Mouse (Mus musculus) kidney, adult 11 months (tissue): ENCODE data around the gene Gprc5c.

ENCODE experiments used
- DNase-seq: peaks from one replicate; pipeline ENCODE4 v3.0.0; 2022

The Gprc5c gene

DNA sequence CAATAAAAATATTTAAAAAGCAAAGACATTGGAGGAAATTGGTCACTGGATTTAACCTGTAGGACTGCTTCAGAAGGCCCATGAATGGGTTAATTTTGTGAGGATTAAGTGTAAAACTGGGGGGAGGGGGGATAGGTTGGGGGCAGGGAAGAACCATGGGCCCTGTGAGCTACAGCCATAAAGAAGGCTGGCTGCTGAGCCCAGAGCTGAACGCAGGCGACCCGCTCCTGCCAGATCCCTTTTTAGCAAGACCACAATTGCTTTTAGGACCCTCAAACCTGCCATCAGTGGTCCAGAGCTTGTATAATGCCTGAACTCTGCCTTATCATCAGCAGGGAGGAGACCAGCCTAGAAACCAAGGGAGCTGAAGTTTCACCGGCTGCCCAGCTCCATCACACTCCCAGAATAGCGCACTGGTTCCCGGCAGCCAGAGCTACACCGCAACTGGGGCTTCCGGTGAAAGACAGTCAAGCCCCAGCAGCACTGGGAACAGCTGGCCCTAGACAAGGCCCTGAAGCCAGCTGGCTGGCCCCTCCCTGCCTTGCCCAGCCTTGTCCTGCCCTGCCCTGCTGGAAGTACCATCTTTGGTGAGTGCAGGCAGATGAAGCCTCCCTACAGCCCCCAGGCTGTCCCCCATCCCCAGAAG lies 7.0 kb upstream of the Gprc5c start:
- no peak for DNase-seq

DNA sequence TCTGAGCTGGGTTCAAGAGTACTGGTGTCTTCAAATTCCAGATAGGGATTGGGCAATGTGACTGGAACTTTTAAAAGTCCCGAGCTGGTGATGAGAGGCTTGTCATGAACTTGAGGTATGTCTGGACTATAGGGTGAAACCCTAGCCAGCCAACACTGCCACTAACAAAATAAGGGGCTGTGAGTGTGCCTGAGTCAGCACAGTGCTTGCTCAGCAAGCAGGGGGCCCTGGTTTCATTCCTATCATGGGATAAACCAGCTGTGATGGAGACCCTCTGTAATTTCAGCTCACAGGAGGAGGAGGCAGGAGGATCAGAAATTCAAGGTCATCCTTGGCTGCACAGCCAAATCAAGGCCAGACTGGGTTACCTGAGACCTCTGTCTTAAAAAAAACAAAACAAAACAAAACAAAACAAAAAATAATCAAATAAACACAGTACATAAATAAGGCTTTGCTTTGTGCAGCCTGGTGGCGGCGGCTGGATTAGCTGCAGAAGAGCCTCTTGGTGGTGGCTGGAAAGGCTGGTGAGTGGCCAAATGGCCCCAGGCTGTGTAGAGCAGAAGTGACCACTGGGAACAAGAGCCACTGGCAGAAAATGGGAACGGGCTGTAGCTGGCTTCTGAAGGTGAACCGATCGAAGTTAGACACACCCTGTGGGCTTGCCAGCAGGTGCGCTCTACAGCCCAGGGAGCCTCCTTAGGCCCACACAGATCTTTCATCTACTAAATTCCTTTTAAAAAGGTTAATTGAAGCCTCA lies 6.3 kb upstream of the Gprc5c start:
- peak; percentile 64 for DNase-seq

DNA sequence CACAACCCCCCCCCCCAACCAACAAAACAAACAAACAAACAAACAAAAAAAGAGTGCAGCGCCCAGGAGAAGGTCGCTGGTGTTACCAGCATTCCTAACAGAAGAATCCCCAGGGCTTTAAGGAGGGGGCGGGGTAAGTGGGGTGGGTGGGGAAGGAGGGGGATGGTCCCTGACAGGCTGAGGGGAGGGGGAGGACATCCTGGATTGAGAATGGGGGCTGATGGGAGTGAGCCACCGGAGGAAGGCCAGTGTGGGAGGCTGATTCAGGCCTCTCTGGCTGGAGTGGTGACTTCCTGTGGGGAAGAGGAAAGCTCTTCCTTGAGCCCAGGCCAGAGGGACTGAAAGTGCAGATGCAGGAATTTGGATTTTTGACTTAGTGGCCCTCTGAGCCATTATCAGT lies 4.6 kb upstream of the Gprc5c start:
- no peak for DNase-seq

DNA sequence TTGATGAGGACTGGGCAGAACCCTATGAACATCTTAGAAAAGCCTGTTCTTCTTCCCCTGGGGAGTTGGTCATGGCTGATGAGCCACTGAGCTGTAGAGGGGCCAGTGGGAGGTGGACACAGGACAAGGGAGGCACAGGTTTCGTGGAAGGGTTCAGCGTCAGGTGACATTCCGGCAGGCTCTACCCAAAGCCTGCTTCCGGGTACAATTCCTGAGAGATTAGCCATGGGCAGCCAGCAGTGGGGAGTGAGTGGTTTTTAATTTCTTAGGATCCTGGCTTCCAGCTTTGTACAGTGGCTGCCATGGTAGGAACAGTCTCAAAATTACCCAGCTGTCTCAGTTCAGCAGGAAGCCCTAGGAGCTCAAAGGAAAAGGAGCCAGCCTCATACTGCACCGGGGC lies 3.9 kb upstream of the Gprc5c start:
- DNase-seq, result no peak

DNA sequence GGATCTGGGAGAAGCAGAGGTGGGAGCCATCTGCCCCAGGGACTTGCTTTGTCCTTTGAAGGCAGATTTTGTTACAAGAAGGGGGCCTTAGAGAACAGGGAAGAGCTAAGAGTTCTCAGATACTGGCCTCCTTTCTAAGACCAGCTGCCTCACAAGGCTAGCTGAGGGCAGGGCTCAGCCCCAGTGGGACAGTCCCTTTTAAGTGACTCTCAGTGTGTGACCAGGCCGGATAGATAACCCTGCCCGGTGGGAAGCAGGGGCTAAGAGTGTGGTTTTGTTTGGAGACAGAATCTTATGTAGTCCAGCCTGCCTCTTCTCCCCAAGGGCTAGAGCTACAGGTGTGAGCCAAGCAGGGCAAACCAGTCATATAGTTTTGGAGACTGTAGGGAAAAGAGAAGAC lies 1.4 kb upstream of the Gprc5c start:
- no peak for DNase-seq

DNA sequence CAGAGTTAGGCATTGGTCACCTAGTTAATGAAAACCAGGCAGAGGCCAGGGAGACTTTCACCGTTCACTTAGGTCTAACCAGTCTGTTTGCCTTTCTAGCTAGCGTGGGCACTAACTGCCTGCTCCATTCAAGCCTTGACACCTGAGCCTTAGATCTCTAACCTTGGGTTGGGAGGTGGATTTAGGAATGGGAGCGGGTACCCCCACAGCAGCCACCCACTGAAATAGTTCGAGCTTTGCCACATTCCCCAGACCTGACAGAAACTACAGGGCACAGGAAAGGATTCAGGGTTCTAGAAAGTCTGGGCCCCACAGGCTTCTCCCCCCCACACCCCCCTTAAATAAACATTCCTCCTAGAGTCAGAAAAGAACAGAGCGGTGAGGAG lies 893 bp upstream of the Gprc5c start:
- peak; percentile 76 for DNase-seq

DNA sequence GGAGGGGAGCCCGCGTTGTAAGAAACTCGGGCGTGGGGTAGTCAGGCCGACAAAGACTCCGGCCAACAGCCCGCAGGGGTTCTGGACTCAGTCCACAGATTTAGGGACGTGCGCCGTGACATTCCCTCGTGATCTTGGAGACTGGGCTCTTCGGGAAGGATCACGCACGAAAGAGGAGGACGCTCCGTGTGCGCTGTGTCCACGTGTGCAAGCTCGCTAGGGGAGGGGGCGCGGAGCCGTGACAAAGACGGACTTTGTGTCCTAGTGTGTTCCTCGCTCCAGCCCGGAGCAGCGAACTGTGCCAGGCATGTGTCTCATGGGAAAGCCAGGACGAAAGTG lies 286 bp downstream of the Gprc5c start:
- peak; percentile 86 for DNase-seq

DNA sequence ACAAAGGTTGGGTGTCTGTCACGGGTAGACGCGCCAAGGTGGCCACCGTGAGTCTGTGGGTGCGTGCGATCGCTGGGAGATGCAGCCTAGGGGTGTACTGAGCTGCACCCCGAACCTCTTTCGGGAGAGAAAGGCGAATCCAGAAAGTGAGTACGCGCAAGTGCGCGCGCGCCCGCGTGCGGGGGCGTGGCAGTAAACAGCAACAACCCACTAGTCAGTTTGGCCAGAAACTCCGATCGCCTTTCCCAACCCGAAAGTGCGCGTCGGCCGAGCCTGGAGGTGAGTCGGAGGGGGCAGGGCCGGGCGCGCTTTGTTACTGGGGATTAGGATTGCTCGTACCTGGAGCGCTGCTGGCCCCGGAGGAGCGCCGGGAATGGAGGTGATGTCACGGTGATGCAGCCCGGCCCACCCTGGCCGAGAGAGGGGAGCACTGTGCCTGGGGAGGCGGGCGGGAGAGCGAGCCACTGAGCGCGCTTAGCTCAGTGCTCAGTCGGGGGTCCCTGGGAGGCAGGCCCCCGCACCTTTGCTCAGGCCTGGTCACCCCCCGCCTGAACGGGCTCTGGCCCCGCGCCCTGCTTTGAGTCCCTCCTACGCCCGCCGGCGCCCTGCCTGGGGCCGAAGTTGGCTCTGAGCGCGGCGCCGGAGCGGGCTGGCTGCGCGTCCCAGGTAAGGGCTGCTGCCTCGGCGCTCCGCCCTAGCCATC lies 807 bp downstream of the Gprc5c start:
- peak; percentile 90 for DNase-seq

DNA sequence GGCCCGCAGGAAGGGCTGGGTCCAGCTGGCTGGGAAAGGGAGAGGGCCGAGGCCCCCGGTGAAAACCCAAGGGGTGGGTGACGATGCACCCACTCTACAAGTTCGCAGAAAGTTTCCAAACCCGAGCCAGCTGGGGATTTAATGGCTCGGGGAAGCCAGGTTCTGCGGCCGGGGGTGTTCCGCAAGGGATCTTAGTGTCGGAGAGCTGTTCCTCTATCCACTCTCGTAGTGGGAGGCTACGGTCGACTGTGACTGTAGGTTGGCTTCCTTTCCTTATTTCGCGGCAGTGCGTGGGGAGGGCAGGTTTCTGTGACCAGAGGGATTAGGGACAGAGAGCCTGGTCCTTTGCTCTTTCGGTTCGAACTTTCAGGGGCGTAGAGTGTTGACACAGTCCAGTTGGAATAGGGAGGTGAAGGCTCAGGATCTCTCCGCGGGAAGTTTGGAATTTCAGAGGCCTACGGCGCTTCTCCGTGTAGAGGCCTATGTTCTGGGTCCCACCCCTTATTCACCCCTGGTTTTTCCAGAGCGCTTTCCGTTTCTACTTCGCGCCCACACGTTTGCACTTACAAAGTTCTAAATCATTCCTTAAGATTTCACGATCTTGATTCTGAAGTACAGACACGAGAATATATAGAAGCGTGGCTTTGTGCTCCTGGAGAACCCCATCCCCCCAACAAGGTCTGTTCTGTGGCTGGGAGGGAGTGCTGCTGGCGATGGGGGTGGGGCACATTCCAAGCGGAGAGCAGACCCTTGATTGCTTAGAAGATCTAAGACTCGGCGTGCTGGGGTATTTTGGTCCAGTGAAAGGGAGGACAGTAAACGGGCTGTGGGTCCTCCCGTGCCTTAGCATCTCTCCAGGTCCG lies 1.6 kb downstream of the Gprc5c start:
- no peak for DNase-seq

DNA sequence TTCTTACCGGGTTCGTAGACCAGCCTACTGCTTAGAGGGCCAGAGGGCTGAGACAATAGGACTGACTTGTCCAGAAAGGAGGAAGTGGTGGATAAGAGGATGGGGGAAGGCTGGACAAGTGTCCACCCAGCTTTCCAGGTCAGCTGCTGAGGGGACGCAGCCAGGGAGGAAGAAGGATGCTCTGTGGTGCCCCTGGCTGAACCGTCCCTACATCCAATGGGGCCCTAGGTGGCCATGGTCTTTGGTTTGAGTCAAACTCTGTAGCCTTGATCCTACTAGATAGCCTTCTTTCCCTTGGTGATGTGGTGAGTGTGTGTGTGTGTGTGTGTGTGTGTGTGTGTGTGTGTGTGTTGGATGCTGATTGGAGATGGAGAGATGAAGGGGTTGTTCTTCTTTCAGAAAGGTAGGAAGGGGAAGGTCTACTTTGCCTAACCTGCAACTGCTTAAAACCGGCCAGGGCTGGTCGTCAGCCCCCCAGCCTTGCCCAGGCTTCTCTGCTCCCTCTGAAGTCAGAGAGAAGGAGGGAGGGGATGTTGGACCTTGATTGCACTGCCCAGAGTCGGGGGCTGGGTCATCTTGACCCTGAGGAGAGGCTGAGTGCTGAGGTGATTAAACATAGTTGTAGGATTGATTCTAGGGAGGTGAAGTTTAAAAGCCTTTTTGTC lies 2.4 kb downstream of the Gprc5c start:
- DNase-seq, result no peak

DNA sequence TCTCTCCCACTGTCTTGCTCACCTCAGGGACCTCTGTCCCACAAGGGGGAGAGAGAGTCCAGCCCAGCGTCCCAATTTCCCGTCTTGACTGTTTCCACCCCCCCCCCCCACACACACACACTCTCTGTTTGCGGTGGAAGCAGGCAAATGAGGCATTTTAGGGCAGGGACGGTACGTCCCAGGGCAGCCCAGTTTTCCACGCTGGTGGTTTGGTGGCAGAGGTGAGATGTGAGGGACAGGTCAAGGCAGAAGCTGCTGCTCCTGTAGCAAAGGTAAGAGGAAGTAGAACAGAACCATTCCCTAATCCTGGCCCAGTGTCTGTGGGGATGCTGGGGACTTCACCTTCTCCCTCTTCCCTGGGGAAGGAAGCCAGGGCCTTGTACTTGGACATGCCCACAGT lies 3.6 kb downstream of the Gprc5c start:
- no peak for DNase-seq

DNA sequence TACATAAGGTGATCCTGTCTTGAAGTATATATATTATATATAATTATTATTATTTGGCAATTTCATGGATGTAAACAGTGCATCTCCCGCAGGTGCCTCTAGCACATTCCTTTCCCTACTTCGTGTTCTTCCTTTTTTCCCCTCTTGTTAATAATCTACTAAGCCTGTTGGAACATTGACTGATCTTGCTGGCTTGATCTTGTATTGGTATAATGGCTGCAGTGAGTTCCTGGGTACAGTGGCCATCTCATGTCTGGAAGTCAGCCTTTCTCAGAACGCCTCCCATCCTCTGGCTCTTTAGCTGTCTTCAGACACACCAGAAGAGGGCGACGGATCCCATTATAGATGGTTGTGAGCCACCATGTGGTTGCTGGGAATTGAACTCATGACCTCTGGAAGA lies 5.2 kb downstream of the Gprc5c start:
- DNase-seq, result peak; percentile 58

DNA sequence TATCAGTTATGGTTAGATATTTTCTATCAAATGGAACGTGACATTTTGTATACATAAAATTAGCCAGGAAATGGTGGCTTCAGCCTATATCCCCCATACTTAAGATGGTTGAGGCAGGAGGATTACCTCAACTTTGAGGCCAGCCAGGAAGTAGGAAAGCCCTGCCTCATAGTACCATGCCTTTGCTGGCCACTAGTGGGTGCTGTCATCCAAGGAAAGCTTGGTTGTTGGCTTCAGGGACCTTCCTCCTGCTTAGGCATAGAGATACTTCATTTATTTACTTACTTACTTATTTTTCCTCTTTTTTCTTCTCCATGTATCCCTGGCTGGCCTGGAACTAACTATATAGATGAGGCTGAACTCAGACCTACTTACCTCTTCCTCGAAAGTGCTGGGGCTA lies 7.7 kb downstream of the Gprc5c start:
- DNase-seq, result no peak

DNA sequence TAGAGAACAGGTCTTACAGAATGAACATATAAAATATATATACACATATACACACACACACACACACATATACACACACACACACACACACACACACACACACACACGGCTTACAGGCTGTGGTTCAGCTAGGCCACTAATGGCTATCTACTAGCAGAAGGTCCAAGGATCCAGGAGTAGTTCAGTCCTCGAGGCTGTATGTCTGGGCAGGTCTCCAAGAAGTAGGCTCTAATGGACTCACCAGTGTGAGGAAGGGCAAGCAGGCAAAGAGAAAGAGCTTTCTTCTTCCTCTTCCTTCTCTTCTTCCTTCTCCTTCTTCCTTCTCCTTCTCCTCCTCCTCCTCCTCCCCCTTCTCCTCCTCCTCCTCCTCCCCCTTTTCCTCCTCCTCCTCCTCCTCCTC lies 10.1 kb downstream of the Gprc5c start:
- no peak for DNase-seq

DNA sequence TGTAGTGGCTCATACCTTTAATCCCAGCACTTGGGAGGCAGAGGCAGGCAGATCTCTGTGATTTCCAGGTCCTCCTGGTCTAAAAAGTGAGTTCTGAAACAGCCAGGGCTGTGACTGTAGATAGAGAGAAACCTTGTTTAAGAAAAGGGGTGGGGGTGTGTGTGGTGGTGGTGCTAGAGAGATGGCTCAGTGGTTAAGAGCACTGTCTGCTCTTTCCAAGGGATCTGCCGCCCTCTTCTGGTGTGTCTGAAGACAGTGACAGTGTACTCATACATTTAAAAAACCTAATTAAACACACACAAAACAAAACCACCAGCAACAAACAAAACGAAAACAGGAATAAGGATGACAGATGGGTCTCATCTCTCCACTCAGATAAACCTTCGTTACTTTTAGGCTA lies 11.7 kb downstream of the Gprc5c start:
- no peak for DNase-seq

DNA sequence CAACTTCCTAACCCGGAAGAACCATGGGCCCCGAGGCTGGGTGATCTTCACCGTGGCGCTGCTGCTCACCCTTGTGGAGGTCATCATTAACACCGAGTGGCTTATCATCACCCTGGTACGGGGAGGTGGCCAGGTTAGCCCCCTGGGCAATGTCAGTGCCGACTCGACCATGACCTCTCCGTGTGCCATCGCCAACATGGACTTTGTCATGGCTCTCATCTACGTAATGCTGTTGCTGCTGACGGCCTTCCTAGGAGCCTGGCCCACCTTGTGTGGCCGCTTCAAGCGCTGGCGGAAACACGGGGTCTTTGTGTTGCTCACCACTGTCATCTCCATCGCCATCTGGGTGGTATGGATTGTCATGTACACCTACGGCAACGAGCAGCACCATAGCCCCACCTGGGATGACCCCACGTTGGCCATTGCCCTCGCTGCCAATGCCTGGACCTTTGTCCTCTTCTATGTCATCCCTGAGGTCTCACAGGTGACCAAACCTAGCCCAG lies 13.0 kb downstream of the Gprc5c start:
- DNase-seq, result no peak

DNA sequence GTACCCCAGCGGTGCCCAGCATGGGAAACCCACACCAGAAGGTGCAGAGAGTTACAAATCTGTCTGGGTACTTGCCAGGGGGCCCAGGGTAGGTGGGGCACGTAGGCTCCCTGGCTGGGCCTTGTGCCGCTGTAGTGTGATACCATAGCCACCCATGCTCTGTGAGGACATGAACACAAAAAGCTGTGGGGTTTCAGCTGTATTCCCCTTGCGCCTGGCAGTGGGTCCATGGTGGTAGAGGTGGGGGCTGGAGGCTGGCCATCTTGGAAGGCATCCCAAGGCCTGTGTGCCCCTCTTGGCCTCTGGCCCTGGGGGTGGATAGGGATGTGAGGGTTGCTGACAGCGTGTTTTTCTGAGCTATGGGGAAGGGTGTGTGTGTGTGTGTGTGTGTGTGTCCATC lies 15.0 kb downstream of the Gprc5c start:
- DNase-seq, result peak; percentile 73

DNA sequence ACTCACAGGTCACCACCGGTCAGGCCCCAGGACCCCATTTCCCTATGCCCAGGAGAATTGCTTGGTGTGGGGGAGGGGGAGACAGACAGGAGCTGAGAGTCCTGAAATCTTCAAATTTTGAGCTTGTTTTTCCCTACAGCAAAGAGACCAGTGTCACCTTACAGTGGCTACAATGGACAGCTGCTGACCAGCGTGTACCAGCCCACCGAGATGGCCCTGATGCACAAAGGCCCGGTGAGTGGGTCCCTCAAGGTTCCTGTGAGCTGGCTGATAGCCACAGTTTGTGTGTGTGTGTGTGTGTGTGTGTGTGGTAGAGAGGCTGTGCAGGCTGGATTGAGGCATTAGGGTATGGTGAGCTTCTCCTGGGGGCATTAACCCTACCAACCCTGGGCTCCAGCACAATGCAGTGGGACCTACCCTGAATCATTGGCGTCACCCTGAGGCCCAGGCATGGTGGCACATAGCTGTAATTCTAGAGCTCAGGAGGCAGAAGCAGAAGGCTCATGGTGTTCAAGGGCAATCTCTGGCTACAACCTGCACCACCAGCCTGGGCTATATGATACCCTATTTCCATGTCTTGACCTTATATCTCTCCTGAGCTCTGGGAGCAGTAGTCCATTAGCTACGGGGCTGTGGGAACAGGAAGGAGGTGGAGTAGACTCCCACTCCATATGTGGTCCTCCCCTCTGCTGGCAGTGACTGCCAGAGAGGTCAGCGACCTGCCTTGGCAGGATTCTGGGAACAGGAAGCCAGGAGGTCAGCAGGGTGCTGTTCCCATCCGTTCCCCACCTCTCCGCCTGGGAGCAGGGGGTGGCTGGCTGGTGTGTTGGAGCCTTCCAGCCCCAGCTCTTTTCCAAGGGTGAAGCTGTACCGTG lies 15.8 kb downstream of the Gprc5c start:
- DNase-seq, result peak; percentile 89

DNA sequence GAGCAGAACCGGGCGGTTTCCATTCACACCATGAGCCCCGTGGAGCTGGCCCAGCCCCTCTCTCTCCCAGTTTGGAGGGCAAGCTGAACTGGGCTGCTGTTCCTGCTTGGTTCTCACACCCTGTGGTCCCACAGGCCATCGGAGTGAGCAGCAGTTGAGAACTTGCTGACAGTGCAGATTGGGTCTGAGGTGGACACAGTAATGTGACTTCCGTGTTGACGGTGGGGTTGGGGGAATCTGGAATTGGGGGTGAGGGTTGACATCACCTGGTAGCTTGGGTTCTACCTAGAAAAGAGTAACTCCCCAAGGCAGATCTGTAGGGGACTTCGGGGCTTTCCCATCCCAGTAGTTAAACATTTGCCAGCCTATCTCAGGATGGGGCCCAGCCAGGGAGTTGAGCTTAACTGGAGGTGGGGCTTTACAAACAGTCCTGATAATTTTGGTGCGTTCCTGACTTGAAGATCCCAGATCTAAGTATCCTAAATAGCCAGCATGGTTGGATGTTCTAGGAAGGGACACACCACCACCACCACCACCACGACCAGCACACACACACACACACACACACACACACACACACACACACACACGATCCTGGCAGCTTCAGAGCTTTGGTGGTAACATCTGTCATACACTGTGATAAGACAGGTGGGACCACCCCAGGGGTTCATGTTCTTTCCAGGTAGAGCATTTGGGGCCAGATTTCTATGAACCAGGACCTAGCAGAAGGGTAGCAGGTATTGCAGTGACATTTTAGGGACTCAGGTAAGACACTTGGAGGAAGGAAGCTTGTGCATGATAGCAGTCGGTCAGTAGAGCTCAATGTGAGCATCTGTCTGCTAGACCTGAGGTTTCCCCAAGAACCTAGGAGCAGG lies 16.6 kb downstream of the Gprc5c start:
- no peak for DNase-seq

DNA sequence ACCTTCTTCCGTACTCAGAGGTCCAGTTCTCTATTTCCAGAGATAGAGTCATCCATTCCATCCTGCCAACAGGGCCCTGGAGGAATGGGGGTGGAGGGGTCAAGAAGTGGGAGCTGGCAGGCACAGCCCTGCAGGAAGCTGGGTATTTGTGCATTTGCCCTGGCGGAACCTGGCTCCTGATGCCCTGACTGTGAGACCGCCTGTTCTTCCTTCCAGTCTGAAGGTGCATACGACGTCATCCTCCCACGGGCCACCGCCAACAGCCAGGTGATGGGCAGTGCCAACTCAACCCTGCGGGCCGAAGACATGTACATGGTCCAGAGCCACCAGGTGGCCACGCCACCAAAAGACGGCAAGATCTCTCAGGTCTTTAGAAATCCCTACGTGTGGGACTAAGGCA lies 17.3 kb downstream of the Gprc5c start:
- DNase-seq, result no peak

DNA sequence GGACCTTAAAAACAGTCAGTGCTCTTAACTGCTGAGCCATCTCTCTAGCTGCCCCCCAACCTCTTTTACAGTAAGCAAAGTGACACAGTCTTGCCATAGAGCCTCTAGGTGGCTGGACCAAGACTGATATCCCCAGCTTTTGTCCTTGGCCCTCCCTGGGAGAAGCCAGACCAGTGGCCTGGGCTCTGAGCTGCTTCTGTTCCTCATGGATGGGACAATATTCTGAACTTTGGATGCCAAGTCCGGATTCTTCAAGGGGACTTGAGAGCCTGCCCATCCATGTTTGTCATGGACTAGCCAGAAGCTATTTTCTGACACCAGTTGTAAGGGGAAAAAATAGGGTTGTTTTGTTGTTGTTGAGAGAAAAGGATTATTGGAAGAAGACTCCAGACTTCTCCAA lies 18.8 kb downstream of the Gprc5c start:
- DNase-seq, result no peak
